ENCODE assay signal across 16 mouse cellular contexts in the genomic region with DNA sequence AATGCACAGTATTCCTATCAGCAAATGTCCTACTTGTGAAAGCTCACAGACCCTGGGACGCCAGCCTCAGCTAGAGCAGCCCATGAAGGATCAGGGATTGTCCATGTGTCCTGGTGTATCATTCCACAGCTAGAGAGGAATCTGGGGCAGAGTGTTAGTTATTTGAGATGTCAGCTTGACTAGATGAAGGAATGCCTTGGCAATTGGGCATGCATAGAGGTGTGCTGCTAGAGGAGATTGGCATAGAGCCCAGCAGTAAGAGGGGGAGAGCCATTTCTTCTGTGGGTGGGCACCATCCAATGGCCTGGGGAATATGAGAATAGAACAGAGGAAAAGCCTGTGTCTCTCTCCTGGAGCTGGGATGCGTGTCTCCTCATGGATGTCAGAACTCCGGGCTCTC.
"Had no signal": no experiment of that assay in that cellular context is flagged by ENCODE, and none has a peak within 500 bp of the region (broad histone marks: within the 10 kb centered on the region; RNA-seq: fewer than 3 reads in every experiment).

No protein-coding gene starts in this region.

- H3K36me3 ChIP-seq: liver, embryonic 13.5 days; neural tube, embryonic 12.5 days; neural tube, embryonic 15.5 days had no signal

- H3K4me3 ChIP-seq: left cerebral cortex, adult 2 months; liver, embryonic 13.5 days; neural tube, embryonic 12.5 days; neural tube, embryonic 15.5 days had no signal

- H3K4me1 ChIP-seq: liver, embryonic 13.5 days; neural tube, embryonic 12.5 days had no signal

- H3K27me3 ChIP-seq: liver, embryonic 13.5 days; neural tube, embryonic 12.5 days; neural tube, embryonic 15.5 days had no signal

- H3K9me3 ChIP-seq: liver, embryonic 13.5 days; neural tube, embryonic 12.5 days; neural tube, embryonic 15.5 days had no signal

- H3K27ac ChIP-seq: kidney, postnatal 0 days; left cerebral cortex, adult 2 months; liver, embryonic 13.5 days; neural tube, embryonic 12.5 days; neural tube, embryonic 15.5 days had no signal

- H3K9ac ChIP-seq: liver, embryonic 13.5 days; neural tube, embryonic 12.5 days; neural tube, embryonic 15.5 days had no signal

- H3K4me2 ChIP-seq: liver, embryonic 13.5 days; neural tube, embryonic 12.5 days; neural tube, embryonic 15.5 days had no signal

- DNase-seq: kidney, adult 2 months; kidney, postnatal 25 days; layer of hippocampus, postnatal 36 days; liver, embryonic 13.5 days; lung, adult 2 months; lung, postnatal 14 days; lung, postnatal 4 days; midbrain, embryonic 14.5 days; right cerebral cortex, adult 18-20 months; right cerebral cortex, postnatal 14 days; right cerebral cortex, postnatal 4 days; thymus, postnatal 25 days had no signal
